Mouse (Mus musculus) neural tube, embryonic 13.5 days (tissue): Measurements from ENCODE around the gene Asb2. TPM values are rescaled to one million over a fixed set of nuclear protein-coding genes. Genes with fewer than 3 reads are reported as not detected.
A peak's percentile ranks its signal among the peaks of the same experiment; 100 is the strongest.

ENCODE experiments used
- ATAC-seq: fragments of 200-750 bp; cut with Nextera tagmentation; 2 replicates; pipeline ENCODE4 v1.8.0; 2017; ENCODE audit warnings: low read depth, mild to moderate bottlenecking, moderate TSS enrichment, moderate library complexity
- H3K27ac ChIP-seq: fragments of 300-500 bp; sonication (generic); replicated peaks from 2 replicates; pipeline ENCODE4 v1.5.1; 2015; ENCODE audit warnings: moderate library complexity, mild to moderate bottlenecking, inconsistent platforms
- H3K27me3 ChIP-seq: fragments of 300-500 bp; sonication (generic); 2 replicates; pipeline ENCODE4 v1.6.1; 2015; ENCODE audit warnings: mild to moderate bottlenecking, inconsistent platforms
- H3K36me3 ChIP-seq: fragments of 300-500 bp; sonication (generic); 2 replicates; pipeline ENCODE4 v1.6.1; 2015; ENCODE audit warnings: mild to moderate bottlenecking, inconsistent platforms
- H3K4me1 ChIP-seq: fragments of 300-500 bp; sonication (generic); replicated peaks from 2 replicates; pipeline ENCODE4 v1.6.1; 2015; ENCODE audit warnings: inconsistent platforms
- H3K4me2 ChIP-seq: fragments of 300-500 bp; sonication (generic); 2 replicates; pipeline ENCODE4 v1.6.1; 2015; ENCODE audit warnings: inconsistent platforms, mild to moderate bottlenecking, moderate library complexity
- H3K4me3 ChIP-seq: fragments of 300-500 bp; sonication (generic); 2 replicates; pipeline ENCODE4 v1.5.1; 2015; ENCODE audit warnings: mild to moderate bottlenecking, inconsistent platforms
- H3K9ac ChIP-seq: fragments of 300-500 bp; sonication (generic); 2 replicates; pipeline ENCODE4 v1.6.1; 2015; ENCODE audit warnings: moderate library complexity, mild to moderate bottlenecking, inconsistent platforms
- H3K9me3 ChIP-seq: fragments of 300-500 bp; sonication (generic); 2 replicates; pipeline ENCODE4 v1.6.1; 2016; ENCODE audit warnings: inconsistent platforms
- WGBS: fragments of 180-500 bp; shearing (Covaris S2); methylation state at CpG from one replicate; pipeline ENCODE4 v1.1.7; 2015; 5-methylcytosine and 5-hydroxymethylcytosine counted together
- polyA plus RNA-seq: library from polyadenylated mRNA; unstranded; fragments of >200 nt; fragmentation: Nextera tagmentation; extraction: Ambion mirVana; gene quantifications from 2 replicates; pipeline ENCODE4 v1.2.1, GENCODE M21; 2015

The Asb2 gene
- polyA plus RNA-seq, 1 experiment from 2014 or later: 1.6 TPM

GRCm38 (mm10) chr12:103336766-103337165, 19.0 kb downstream of the Asb2 start:
- Histone ChIP-seq H3K36me3 (no peaks in the 10 kb centered on the region), H3K27ac (no peak overlapping the region), H3K4me2 (no peak overlapping the region), H3K27me3 (no peaks in the 10 kb centered on the region), H3K4me1 (no peaks in the 10 kb centered on the region), H3K9ac (no peak overlapping the region), H3K4me3 (no peak overlapping the region), H3K9me3 (no peaks in the 10 kb centered on the region)
- no peak for ATAC-seq
- WGBS: 81% methylated on average over 3 of the region's 3 CpGs

DNA sequence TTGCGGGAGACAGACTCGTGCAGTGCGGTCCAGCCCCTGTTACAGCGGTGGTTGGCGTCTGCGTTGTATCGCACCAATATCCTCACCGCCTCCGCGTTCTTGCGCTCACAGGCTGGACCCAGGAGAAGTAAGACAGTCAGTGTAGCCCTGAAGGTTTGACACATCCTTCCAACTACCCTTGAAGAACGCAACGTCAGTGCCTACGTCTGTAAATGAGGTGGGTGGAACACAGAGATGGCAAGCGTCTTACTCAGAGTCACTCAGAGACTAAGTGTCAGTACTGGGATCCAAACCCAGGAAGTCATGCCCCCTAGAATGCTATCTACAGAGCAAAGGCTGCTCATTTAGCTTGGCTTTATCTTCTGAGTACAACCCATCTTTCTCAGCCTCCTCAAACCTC, 22.4 kb downstream of the Asb2 start:
- H3K4me3 ChIP-seq: no peak overlapping the region
- no peaks in the 10 kb centered on the region for H3K36me3 ChIP-seq
- H3K27ac ChIP-seq: no peak overlapping the region
- no peaks in the 10 kb centered on the region; the same call in 1 of the 2 replicates for H3K4me1 ChIP-seq
- H3K9ac ChIP-seq: no peak overlapping the region
- peaks cover 19% of the 10 kb centered on the region; the same call in 1 of the 2 replicates for H3K27me3 ChIP-seq
- WGBS: 96% methylated on average over 15 of the region's 15 CpGs
- no peak overlapping the region for H3K4me2 ChIP-seq
- no peaks in the 10 kb centered on the region for H3K9me3 ChIP-seq
- ATAC-seq: no peak

- Histone ChIP-seq H3K9me3 (no peaks in the 10 kb centered on the region), H3K4me1 (no peaks in the 10 kb centered on the region; the same call in 1 of the 2 replicates), H3K4me3 (no peak overlapping the region), H3K4me2 (no peak overlapping the region), H3K27me3 (peaks cover 24% of the 10 kb centered on the region; the same call in 1 of the 2 replicates), H3K36me3 (no peaks in the 10 kb centered on the region), H3K27ac (no peak overlapping the region), H3K9ac (no peak overlapping the region)
- ATAC-seq: no peak
- 93% methylated on average over 2 of the region's 2 CpGs for whole genome bisulfite sequencing
Observed at GRCm38 (mm10) chr12:103332879-103333278, 22.9 kb downstream of the Asb2 start.

- no peak overlapping the region for H3K4me2 ChIP-seq
- H3K27me3 ChIP-seq: peaks cover 24% of the 10 kb centered on the region; the same call in 1 of the 2 replicates
- H3K9ac ChIP-seq: no peak overlapping the region
- no peak for ATAC-seq
- no peaks in the 10 kb centered on the region for H3K9me3 ChIP-seq
- H3K4me1 ChIP-seq: peaks cover 9% of the 10 kb centered on the region; the same call in 1 of the 2 replicates
- H3K36me3 ChIP-seq: no peaks in the 10 kb centered on the region
- WGBS: 62% methylated on average over 4 of the region's 4 CpGs
- no peak overlapping the region for H3K4me3 ChIP-seq
- H3K27ac ChIP-seq: no peak overlapping the region
Observed at GRCm38 (mm10) chr12:103331491-103331890, 24.3 kb downstream of the Asb2 start.

- WGBS: 63% methylated on average over 7 of the region's 7 CpGs
- peaks cover 13% of the 10 kb centered on the region for H3K4me1 ChIP-seq
- ATAC-seq: no peak
- no peak overlapping the region for H3K9ac ChIP-seq
- no peaks in the 10 kb centered on the region for H3K36me3 ChIP-seq
- no peak overlapping the region for H3K27ac ChIP-seq
- peaks cover 39% of the 10 kb centered on the region for H3K27me3 ChIP-seq
- H3K4me2 ChIP-seq: no peak overlapping the region
- H3K4me3 ChIP-seq: no peak overlapping the region
- no peaks in the 10 kb centered on the region for H3K9me3 ChIP-seq
Observed at GRCm38 (mm10) chr12:103328448-103329191, 27.2 kb downstream of the Asb2 start.

DNA sequence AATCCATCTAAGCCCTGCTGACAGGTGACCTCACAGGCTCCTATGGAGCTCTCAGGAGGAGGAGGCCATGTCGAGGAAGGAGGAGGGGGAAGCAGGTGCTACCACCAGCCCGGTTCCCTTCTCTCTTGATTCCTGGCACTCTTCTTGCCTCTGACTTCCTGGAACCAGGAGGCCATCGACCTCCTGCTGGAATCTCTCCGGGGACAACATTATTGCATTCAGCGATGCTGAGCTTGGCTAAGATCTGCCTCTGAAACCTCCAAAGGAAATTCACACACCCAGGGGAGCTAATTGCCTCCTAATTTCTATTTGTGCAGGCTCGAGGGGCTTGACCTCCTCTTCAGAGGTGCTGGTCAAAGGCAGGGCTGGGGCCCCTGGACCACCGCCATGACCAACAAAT, 28.7 kb downstream of the Asb2 start:
- Histone ChIP-seq H3K27ac (no peak overlapping the region), H3K27me3 (peaks cover 44% of the 10 kb centered on the region), H3K9me3 (no peaks in the 10 kb centered on the region), H3K4me3 (no peak overlapping the region), H3K4me1 (peaks cover 13% of the 10 kb centered on the region), H3K9ac (no peak overlapping the region), H3K36me3 (no peaks in the 10 kb centered on the region), H3K4me2 (no peak overlapping the region)
- WGBS: 8% methylated on average over 7 of the region's 7 CpGs
- ATAC-seq: no peak

- Histone ChIP-seq H3K27me3 (peaks cover 46% of the 10 kb centered on the region), H3K36me3 (no peaks in the 10 kb centered on the region)
- 63% methylated on average over 4 of the region's 4 CpGs for WGBS
Observed at GRCm38 (mm10) chr12:103326569-103326968, 29.2 kb downstream of the Asb2 start.

GRCm38 (mm10) chr12:103325156-103325857, 30.5 kb downstream of the Asb2 start:
- peak; percentile 95 for ATAC-seq
- no peaks in the 10 kb centered on the region for H3K9me3 ChIP-seq
- WGBS: 8% methylated on average over 60 of the region's 60 CpGs
- H3K36me3 ChIP-seq: no peaks in the 10 kb centered on the region
- H3K4me3 ChIP-seq: peak overlapping the region; percentile 39
- peaks cover 13% of the 10 kb centered on the region for H3K4me1 ChIP-seq
- H3K27ac ChIP-seq: no peak overlapping the region
- H3K27me3 ChIP-seq: peaks cover 47% of the 10 kb centered on the region
- peak overlapping the region; percentile 62 for H3K9ac ChIP-seq
- H3K4me2 ChIP-seq: peak overlapping the region; percentile 61

More at GRCm38 (mm10) chr12:103326569-103326968, 29.2 kb downstream of the Asb2 start:
- no peak for ATAC-seq
- Histone ChIP-seq H3K4me2 (no peak overlapping the region), H3K4me3 (no peak overlapping the region), H3K9me3 (no peaks in the 10 kb centered on the region), H3K4me1 (peaks cover 13% of the 10 kb centered on the region), H3K27ac (no peak overlapping the region), H3K9ac (no peak overlapping the region)

- H3K4me3 ChIP-seq: no peak overlapping the region
- peaks cover 29% of the 10 kb centered on the region for H3K27me3 ChIP-seq
Observed at GRCm38 (mm10) chr12:103322801-103323200, 33.0 kb downstream of the Asb2 start.

DNA sequence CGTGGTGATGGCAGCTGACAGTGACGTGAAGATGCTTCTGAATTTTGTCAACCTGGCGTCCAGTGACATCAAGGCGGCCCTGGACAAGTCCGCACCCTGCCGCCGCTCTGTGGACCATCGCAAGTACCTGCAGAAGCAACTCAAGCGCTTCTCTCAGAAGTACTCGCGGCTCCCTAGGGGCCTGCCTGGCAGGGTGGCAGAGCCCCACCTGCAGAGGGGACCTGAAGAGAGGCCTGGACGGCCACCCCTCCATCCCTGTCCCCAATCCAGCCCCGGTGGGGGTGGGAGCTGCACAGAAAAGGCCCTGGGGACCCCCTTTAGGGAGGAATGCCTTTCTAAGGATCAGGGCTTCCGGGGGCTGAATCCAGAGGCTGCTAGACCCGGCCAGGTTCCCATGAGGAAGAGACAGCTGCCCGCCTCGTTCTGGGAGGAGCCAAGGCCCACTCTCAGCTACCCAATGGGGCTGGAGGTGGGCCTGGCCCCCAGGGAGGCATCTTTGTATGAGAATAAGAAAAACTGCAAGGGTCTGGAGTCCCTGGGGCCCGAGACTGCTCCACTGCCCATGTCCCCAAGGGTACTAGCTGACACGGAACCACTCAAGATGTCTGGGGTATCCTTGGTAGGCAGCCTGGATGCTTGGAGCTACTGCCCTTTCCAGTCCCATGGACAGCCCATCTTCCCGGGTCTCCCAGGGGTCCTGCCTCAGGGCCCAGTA, 39.8 kb downstream of the Asb2 start:
- peak overlapping the region; percentile 89 for H3K27ac ChIP-seq
- peak overlapping the region; percentile 38 for H3K4me3 ChIP-seq
- no peak for ATAC-seq
- H3K9me3 ChIP-seq: no peaks in the 10 kb centered on the region
- no peaks in the 10 kb centered on the region for H3K36me3 ChIP-seq
- H3K4me1 ChIP-seq: peaks cover 48% of the 10 kb centered on the region
- H3K9ac ChIP-seq: peak overlapping the region; percentile 71
- peak overlapping the region; percentile 59 for H3K4me2 ChIP-seq
- WGBS: 24% methylated on average over 20 of the region's 20 CpGs
- peaks cover 36% of the 10 kb centered on the region for H3K27me3 ChIP-seq

More at GRCm38 (mm10) chr12:103322801-103323200, 33.0 kb downstream of the Asb2 start:
- ATAC-seq: no peak
- H3K4me1 ChIP-seq: peaks cover 13% of the 10 kb centered on the region
- H3K27ac ChIP-seq: no peak overlapping the region
- no peaks in the 10 kb centered on the region for H3K9me3 ChIP-seq
- H3K4me2 ChIP-seq: no peak overlapping the region
- WGBS: 26% methylated on average over 3 of the region's 3 CpGs
- no peak overlapping the region for H3K9ac ChIP-seq
- no peaks in the 10 kb centered on the region for H3K36me3 ChIP-seq

- under 1% methylated on average over 25 of the region's 25 CpGs for WGBS
- H3K27me3 ChIP-seq: peaks cover 36% of the 10 kb centered on the region
Observed at GRCm38 (mm10) chr12:103314640-103315361, 41.0 kb downstream of the Asb2 start.

More at GRCm38 (mm10) chr12:103314640-103315361, 41.0 kb downstream of the Asb2 start:
- Histone ChIP-seq H3K9ac (peak overlapping the region; percentile 71), H3K36me3 (no peaks in the 10 kb centered on the region), H3K4me3 (peak overlapping the region; percentile 38), H3K9me3 (0 out of 2 replicates have a peak, but pooled peaks cover 7% of the 10 kb centered on the region), H3K4me1 (peaks cover 48% of the 10 kb centered on the region), H3K27ac (peak overlapping the region; percentile 89), H3K4me2 (peak overlapping the region; percentile 59)
- peak; percentile 83 for ATAC-seq
